Mouse (Mus musculus) liver, adult 2 months (tissue): ENCODE measurements around the gene Rnf130. TPM values are rescaled to one million over a fixed set of nuclear protein-coding genes. Genes with fewer than 3 reads are reported as not detected.
A peak's percentile ranks its signal among the peaks of the same experiment; 100 is the strongest.

Experiments
- DNase-seq: peaks from one replicate; pipeline ENCODE4 v3.0.0-alpha.2; 2011; ENCODE audit warnings: low read depth, low spot score; ENCODE audit errors: extremely low read depth
- H3K27ac ChIP-seq: fragments of 200-500 bp; replicated peaks from 2 replicates; pipeline ENCODE4 v1.5.1; 2012; ENCODE audit warnings: low read depth, mild to moderate bottlenecking, control low read depth, inconsistent platforms, low read length; ENCODE audit not compliant: insufficient read depth
- H3K27me3 ChIP-seq: fragments of 200-500 bp; 2 replicates; pipeline ENCODE4 v1.6.1; 2012; ENCODE audit warnings: mild to moderate bottlenecking, moderate library complexity, low read length, inconsistent platforms; ENCODE audit not compliant: control insufficient read depth, insufficient read depth
- H3K36me3 ChIP-seq: fragments of 200-500 bp; 2 replicates; pipeline ENCODE4 v1.6.1; 2012; ENCODE audit warnings: low read length, inconsistent platforms; ENCODE audit not compliant: control insufficient read depth, insufficient read depth
- H3K4me1 ChIP-seq: fragments of 200-500 bp; 2 replicates; pipeline ENCODE4 v1.6.1; 2011; ENCODE audit warnings: low read length; ENCODE audit not compliant: control insufficient read depth, insufficient read depth
- H3K4me3 ChIP-seq: fragments of 200-500 bp; 2 replicates; pipeline ENCODE4 v1.5.1; 2011; ENCODE audit warnings: low read depth, mild to moderate bottlenecking, control low read depth, low read length, moderate library complexity; ENCODE audit not compliant: insufficient read depth
- H3K79me2 ChIP-seq: fragments of 200-500 bp; 2 replicates; pipeline ENCODE4 v1.6.1; 2012; ENCODE audit warnings: inconsistent platforms, mild to moderate bottlenecking, low read length, moderate library complexity; ENCODE audit not compliant: control insufficient read depth, insufficient read depth
- H3K9ac ChIP-seq: fragments of 200-500 bp; 2 replicates; pipeline ENCODE4 v1.6.1; 2012; ENCODE audit warnings: low read depth, mild to moderate bottlenecking, control low read depth, inconsistent platforms, low read length
- CTCF ChIP-seq: fragments of 200-500 bp; IDR thresholded peaks from 2 replicates; pipeline ENCODE4 v1.5.1; 2011; ENCODE audit warnings: low read depth, low read length, control low read depth
- POLR2A ChIP-seq: fragments of 200-500 bp; IDR thresholded peaks from 2 replicates; pipeline ENCODE4 v1.6.1; 2011; ENCODE audit warnings: low read length, control low read depth; ENCODE audit not compliant: insufficient read depth; ENCODE audit errors: extremely low read depth
- WGBS: fragments of 180-500 bp; shearing (Covaris S2); methylation state at CpG from one replicate; pipeline ENCODE4 v1.1.7; 2018; 5-methylcytosine and 5-hydroxymethylcytosine counted together
- polyA plus RNA-seq: library from polyadenylated mRNA; depleted of rRNA; stranded (reverse); fragments of >200 nt; gene quantifications from 2 replicates; pipeline ENCODE4 v1.2.3, GENCODE M21; 2012; rRNA removed
- total RNA-seq: library from RNA; depleted of rRNA; stranded (reverse); fragments of >200 nt; gene quantifications from 2 replicates; pipeline ENCODE4 v1.2.3, GENCODE M21; 2014; rRNA removed

Rnf130 gene
- total RNA-seq: 98.3 and 111 TPM in 2 replicates
- 66.7 and 74.0 TPM in 2 replicates for polyA plus RNA-seq

GRCm38 (mm10) chr11:50024833-50025720, at the start of gene Rnf130:
Gene Rnf130, plus strand, starts transcription at chr11:50025346.
- H3K27me3 ChIP-seq: no peaks in the 10 kb centered on the region
- no peaks in the 10 kb centered on the region for H3K36me3 ChIP-seq
- peak within 1 kb of the TSS; percentile 98 for H3K4me3 ChIP-seq
- peak within 1 kb of the TSS; percentile 99 for H3K27ac ChIP-seq
- peak; percentile 79 for DNase-seq
- H3K9ac ChIP-seq: peak within 1 kb of the TSS; percentile 99
- 4% methylated on average over 106 of the region's 129 CpGs for WGBS
- H3K4me1 ChIP-seq: peaks cover 9% of the 10 kb centered on the region
- TF ChIP-seq CTCF (no peak), POLR2A (0 out of 2 replicates have a peak, but pooled peaks have one; percentile 43)
- H3K79me2 ChIP-seq: peaks cover 21% of the 10 kb centered on the region; the same call in 1 of the 2 replicates

- no peaks in the 10 kb centered on the region for H3K27me3 ChIP-seq
- 84% methylated on average over 10 of the region's 10 CpGs for WGBS
- TF ChIP-seq CTCF: no peak
- TF ChIP-seq POLR2A: no peak
- H3K4me3 ChIP-seq: no peak overlapping the region
- DNase-seq: no peak
- no peaks in the 10 kb centered on the region for H3K4me1 ChIP-seq
- no peak overlapping the region for H3K9ac ChIP-seq
- no peak overlapping the region for H3K27ac ChIP-seq
- no peaks in the 10 kb centered on the region for H3K79me2 ChIP-seq
- no peaks in the 10 kb centered on the region for H3K36me3 ChIP-seq
Measured at GRCm38 (mm10) chr11:49977963-49978568, 47.1 kb upstream of the Rnf130 start.

- H3K27ac ChIP-seq: no peak overlapping the region
- WGBS: 91% methylated on average over 8 of the region's 8 CpGs
- H3K9ac ChIP-seq: no peak overlapping the region
- no peak for DNase-seq
- H3K4me3 ChIP-seq: no peak overlapping the region
- no peaks in the 10 kb centered on the region for H3K4me1 ChIP-seq
- H3K27me3 ChIP-seq: no peaks in the 10 kb centered on the region
- TF ChIP-seq CTCF (no peak), POLR2A (no peak)
- no peaks in the 10 kb centered on the region for H3K36me3 ChIP-seq
- H3K79me2 ChIP-seq: no peaks in the 10 kb centered on the region
Measured at GRCm38 (mm10) chr11:49978935-49979334, 46.2 kb upstream of the Rnf130 start.

GRCm38 (mm10) chr11:49980681-49981235, 44.4 kb upstream of the Rnf130 start:
- TF ChIP-seq CTCF: no peak
- TF ChIP-seq POLR2A: no peak
- no peaks in the 10 kb centered on the region for H3K79me2 ChIP-seq
- H3K9ac ChIP-seq: no peak overlapping the region
- no peak for DNase-seq
- no peaks in the 10 kb centered on the region for H3K36me3 ChIP-seq
- WGBS: 92% methylated on average over 6 of the region's 6 CpGs
- H3K4me1 ChIP-seq: no peaks in the 10 kb centered on the region
- H3K27ac ChIP-seq: no peak overlapping the region
- H3K4me3 ChIP-seq: no peak overlapping the region
- no peaks in the 10 kb centered on the region for H3K27me3 ChIP-seq

- TF ChIP-seq CTCF (no peak), POLR2A (no peak)
- Histone ChIP-seq H3K27me3 (no peaks in the 10 kb centered on the region), H3K9ac (no peak overlapping the region), H3K4me3 (no peak overlapping the region), H3K79me2 (no peaks in the 10 kb centered on the region), H3K4me1 (no peaks in the 10 kb centered on the region), H3K36me3 (no peaks in the 10 kb centered on the region), H3K27ac (no peak overlapping the region)
- 76% methylated on average over 7 of the region's 7 CpGs for WGBS
- no peak for DNase-seq
Measured at GRCm38 (mm10) chr11:49981321-49981963, 43.7 kb upstream of the Rnf130 start.
